Mouse (Mus musculus) layer of hippocampus, adult 9-10 months (tissue): ENCODE measurements around the gene Rhcg.

Experiments
- DNase-seq: peaks from one replicate; pipeline ENCODE4 v3.0.0; 2022; ENCODE audit warnings: low spot score

Gene Rhcg

DNA sequence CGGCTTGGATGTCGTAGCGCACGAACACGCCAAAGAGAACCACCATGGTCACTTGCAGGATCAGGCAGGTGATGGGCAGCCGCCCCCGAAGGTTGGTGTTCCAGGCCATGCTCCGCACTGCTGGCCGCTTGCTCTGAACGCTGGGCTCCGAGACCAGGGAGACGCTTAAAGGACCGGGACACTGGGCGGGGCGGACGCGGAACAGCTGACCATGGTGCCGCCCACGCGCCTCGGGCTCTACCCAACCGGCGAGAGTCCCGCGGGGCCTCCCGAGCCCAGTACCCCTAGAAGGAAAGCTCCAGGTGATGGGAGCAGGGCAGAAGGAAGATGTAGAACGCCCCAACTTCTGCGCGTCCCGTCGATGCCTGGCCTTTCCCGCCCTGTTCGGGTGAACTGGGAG is at the start of gene Rhcg:
TSS of gene Rhcg (minus strand) at position 240 of the 400 bp plus-strand sequence.
- DNase-seq = no peak

DNA sequence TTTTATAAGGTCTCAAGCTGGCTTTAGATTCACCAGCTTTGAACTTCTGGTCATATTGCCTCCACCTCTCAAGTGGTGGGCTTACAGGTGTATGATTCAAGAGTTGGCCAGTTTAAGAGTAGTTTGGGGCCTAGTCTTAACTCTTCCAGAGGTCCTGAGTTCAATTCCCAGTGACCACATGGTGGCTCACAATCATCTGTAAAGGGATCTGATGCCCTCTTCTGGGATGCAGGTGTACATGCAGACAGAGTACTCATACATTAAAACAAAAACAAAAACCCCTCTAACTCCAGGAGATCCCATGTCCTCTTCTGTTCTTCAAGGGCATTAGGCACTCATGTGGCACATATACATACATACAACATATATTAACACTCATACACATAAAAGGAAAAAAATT is 49.2 kb upstream of the Rhcg start:
- no peak for DNase-seq

DNA sequence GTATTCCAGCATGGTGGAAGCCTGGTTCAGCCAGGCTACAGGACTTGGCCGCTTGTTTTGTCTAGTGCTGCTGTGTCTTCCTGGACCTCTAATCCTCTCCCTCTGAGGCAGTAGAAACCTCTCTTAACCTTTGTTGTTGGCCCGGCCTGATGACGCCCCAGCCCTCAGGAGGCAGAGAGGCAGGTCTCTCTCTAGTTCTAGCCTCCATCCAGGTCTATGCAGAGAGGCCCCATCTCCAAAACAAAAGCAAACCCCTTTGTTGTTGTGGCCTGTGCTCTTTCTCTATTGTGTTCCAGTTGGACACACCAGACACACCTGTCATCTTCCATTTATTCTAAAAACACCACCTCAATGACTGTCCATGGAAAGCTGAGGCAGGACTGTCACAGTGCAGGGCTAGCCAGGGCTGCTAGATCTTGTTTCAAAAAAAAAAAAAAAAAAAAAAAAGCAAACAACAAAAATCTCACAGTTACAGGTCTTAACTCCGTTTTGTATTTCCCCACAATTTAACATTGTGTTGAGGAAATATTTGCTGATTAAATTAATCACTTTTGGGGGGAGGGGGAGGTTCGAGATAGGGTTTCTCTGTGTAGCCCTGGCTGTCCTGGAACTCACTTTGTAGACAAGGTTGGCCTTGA is 43.9 kb upstream of the Rhcg start:
- DNase-seq = no peak

DNA sequence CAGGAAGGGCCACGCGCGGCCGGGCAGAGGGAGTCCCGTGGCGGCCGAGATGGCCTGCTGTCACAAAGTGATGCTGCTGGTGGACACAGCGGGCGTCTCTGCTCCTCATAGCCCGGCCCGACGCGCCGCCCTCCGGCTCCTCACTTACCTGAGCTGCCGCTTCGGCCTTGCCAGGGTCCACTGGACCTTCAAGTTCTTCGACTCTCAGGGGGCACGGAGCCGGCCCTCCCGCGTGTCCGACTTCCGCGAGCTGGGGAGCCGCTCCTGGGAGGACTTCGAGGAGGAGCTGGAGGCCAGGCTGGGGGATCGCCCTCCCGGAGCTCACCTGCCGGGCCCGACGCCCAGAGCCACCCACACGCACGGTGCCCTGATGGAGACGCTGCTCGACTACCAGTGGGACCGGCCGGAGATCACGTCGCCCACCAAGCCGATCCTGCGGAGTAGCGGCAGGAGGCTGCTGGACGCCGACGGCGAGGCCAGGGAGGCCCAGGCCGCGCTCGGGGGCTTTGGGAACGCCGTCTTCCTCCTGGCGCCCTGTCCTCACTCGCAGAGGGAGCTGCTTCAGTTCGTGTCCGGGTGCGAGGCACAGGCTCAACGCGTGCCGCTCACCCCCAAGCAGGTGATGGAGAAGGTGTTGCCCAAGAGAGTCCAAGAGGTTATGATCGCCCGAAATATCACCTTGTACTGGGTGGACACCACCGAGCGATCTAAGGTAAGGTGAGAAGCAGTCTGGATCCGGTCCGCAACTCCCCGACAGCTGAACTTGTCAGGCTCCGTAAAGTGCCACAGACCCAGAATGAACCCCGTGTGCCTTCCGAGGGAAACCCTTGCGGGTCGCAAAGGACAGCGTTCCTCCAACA is 43.1 kb upstream of the Rhcg start:
- no peak for DNase-seq

DNA sequence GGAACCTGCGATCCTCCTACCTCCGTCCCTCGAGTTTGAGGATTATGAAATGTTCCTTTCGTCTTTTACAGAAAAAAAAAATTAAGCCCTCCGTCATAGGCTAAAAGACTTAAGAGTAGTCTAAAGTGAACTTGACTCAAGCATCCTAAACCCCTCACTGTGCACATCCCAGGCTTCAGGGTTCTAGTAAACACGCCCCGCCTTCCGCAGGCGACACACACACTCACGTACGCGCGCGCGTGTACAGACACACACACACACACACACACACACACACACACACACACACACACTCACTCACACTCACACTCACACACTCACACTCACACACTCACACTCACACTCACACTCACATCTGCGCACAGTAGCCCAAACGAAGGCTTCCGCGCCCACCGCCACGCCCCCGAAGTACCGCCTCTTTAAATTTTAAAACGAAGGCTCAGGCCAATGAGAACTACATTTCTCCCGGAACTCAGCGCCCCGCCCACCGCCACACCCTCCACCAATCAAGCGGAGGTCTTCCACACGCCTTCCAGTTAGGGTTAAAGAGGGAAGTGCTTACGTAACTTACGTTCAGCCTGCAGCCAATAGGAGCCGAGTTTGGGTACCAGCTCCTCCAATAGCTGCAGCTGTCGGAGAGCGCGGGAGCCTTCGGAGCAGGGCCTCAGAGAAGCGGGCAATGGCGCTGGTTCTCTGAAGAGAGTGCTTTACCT is 42.3 kb upstream of the Rhcg start, which contains the start of gene Ticrr:
TSS of gene Ticrr (plus strand) at position 619 of the 713 bp plus-strand sequence.
- peak; percentile 88 for DNase-seq

DNA sequence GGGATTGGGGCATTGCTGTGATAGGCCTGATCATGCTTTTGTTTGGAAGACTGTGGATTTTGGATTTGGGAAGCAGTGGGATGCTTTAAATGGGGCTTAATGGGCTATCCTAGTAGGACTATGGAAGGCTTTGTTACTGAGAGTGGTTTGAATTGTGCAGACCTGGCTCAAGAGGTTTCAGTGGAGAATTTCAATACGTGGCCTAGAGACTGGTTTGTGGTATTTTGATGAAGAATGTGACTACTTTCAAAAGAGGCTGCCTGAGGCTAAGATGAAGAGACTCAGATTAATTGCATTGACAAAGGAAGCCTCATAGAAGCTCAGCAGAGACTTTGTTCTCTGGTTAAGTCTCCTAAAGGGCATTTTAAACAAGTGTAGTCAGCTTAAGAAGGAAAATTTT is 37.1 kb upstream of the Rhcg start:
- no peak for DNase-seq

DNA sequence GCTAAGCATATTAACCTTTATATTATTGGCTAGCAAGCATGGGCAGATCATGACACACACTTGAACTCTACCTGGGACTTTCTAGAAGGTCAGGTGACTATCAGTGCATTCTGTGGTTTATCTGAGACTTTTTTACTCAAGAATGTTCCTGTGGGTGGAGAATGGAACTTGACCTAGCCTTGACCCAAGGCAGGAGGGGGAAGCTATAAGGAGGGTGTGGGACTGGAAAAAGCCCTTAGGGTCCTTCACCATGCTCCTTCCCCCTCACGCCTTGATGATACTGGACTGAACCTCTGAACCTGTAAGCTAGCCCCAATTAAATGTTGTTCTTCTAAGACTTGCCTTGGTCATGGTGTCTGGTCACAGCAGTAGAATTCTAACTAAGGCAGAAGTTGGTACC is 36.7 kb upstream of the Rhcg start:
- DNase-seq = no peak

DNA sequence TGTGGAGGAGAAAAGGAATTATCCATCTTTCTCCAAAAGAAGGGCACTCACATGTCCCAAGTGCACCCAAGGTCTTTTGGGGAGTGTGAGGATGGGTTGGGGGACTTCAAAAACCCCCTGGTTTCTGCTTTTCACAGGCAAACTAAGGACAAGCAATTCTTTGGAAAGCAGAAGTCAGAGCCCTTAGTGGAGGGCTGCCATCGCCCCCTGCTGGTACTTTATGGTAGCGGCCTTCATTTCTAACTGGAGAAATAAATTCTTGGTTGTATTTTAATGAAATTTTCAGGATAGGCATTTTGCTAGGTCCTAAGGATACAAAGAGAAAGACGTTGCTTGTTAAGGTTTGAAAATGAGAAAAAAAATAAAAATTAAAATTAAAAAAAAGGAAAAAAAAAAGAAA is 31.5 kb upstream of the Rhcg start:
- DNase-seq = peak; percentile 40

DNA sequence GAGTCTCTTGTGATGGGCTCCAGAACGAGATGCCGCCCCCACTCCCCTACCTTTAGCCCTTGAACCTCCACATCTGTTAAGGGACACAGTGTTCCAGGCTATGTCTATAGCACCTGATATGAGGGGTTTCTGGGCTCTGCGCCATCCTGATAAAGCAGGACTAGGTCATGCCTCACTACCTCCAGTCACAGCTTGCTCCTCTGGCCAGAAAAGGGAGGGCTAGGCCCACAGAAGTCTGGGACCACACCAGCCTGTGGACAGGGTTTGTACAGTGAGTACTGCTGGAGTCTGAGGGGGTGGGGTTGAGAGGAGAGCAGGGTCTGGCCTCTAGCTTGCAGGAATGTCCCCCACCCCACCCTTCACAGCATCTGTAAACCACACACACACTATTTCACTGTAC is 29.8 kb upstream of the Rhcg start:
- no peak for DNase-seq

DNA sequence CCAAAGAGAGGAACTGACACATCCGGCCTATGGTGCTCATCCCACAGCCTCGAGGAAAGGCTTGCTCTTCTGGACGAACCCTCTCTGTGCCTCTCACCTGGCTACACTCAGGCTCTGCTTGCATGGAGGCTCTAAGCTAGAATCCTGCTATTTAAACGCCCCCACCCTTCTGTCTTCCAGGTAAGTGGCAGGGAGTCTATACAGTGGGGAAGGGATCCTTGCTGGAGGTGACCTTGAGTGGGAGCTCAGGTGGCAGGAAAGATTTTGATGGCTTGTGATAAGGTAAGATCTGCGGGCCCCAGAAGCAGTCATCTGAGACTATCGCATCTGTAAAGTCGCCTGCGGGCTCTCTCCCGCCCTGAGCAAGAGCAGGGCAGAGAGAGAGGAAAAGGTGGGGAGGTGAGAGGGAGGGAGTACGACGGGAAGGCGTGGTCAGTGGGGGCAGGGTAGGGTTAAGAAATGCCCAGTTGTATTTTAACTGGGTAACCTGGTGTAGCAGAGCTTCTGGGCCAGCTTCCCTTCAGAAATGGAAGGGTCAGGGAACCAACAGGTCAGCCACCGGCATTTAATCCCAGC is 14.4 kb upstream of the Rhcg start:
- DNase-seq = no peak

DNA sequence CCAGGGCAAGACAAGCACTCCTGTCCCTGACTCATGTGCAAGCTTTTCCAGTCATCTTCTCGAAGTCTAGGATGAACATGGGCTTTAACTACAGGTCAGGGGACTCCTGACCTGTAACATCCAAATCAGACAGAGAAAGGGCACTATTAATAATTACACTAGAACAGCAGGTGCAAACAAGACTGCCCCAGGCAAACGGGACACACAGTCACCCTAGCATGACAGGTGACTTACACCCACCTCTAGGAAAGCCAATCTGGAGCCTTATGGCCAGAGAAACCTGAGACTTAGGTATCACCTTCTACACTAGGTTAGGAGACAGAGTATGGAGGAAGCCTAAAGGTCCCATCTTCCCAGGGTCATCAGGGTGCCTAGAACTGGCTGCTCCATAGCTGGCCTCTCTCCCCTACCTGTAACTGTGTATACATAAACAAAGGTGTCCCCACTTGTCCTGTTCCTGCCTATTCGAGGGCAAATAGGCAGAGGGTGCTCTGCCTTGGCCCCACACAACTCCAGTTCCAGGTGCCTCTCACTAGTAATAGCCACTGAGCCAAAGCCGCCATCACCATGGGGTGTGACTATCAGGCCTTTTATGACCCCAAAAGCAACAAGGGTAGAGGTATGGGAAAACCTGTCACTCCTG is 10.9 kb upstream of the Rhcg start:
- DNase-seq = no peak

DNA sequence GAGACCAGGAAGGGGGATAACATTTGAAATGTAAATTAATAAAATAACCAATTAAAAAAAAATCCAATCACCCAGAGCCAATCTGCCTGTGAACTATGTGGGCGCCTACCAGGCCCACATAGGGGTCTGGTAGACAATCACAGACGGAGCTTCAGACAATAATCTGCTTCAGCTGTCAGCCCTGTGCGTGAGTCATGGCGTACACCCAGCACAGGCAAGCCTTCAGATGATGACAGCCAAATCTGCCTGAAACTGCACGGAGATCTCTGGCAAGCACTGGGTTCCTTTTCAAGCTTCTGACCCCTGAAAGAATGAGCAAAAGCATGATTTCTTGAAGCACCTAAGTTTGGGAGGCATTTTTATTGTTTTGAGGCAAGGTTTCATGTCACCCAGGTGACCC is 8.7 kb upstream of the Rhcg start:
- DNase-seq = no peak

DNA sequence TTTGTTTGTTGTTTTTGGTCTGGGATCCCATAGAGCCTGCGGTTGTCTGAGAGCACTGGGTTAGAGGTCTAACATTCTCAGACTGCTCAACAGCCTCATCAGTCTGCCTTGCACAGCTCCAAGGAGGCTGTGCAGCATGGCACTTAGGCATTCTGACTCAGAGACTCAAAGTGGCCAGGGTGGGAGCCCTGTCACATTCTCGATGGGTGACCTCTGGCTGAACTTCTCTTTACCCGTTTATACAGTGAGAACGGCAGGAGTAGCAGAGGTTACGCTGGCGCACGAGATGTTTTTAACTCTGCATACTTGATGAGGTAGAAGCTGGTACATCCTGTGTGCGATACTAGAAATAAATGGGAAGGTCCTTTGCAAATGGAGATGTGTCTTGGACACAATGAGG is 5.6 kb upstream of the Rhcg start:
- DNase-seq = no peak

DNA sequence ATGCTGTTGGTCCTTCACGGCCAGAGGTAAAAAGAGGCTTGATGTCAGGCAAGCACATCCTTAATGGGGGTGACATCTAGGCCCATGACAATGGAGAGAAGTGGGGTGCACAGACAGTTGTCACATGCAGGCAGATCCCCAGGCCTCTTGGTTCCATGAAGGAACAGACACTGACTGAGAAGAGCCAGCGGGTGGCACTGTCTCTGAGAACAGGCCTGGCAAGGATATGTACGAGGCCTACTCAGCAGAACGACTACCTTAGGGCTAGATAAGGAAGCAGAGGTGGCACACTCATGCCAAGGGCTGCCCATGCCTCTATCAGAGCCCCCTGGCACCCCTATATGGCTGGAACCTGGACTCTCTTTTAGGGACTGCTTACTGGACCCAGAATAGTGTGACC is 2.0 kb upstream of the Rhcg start:
- DNase-seq = no peak

DNA sequence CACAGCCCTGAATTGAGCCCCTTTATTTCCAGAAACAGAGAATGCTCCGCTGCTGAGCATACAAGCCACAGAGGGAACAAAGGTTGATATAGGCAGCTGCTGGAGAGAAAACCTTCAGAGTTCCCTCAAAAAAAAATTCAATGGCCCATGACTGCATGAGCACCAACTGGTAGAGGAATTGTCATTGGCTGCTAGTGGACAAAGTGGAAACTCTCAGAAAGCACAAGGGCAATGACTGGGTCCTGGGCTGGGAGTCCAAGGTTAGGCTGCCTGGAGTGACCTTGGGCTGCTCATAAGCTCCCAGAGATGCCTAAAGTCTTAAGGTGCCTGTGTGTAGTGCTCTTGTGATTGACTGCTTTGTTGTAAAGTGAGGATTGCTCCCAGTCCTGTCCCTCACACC is 1.5 kb downstream of the Rhcg start:
- no peak for DNase-seq

DNA sequence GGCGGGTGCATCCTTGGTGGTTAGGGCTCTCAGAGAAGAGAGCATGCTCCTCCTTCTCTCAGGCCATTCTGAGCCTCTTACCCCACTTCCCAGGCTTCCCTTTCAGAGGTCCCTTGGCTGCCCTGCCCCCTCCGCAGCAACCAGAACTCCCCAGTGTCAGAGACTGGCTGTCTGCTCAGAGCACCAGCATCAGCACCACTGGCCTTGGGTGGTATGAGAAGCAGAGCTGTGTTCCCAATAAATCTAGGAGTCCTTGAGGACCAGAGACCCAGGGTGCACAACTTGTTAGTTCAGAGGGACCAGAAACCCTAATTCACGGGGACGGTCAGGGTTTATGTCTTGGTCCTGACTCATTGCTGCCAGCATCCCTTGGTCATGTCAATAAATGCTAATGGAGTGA is 2.4 kb downstream of the Rhcg start:
- no peak for DNase-seq

DNA sequence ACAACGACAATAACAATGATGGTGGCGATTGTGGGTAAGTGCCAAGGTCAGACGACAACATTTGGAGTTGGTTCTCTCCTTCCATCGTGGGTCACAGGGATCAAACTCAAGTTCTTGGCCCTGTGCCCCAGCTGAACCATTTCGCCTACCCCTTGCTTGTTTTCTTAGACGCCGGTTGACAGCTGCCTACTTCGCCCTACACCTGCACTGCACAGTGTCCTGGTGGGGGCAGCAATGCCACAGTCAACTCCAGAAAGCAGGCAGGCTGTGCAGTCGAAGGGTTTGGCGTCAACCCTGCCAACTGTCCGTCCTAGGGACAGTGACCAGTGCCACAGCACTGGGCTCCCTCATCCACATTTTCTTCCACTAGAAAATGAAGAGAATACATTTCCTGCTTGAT is 4.1 kb downstream of the Rhcg start:
- DNase-seq = no peak

DNA sequence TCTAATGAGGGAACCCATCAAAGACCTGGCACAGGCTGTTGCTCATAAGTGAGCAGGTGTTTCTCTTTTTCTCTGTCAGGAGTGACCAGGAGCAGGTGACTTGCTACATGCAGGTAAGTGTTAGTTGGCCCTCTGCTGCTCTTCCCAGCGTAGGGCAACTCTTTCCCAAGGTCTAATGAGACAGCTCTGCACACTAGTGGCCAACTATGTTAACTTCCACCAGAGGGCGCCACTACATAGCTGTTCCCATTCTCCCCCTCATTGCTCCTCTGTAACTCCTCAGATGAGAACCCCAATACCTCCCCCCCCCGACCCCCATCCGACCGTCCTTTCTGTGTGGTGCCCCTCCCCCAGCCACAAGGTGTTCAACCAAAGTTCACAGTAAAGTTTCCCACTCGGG is 4.7 kb downstream of the Rhcg start:
- DNase-seq = no peak

DNA sequence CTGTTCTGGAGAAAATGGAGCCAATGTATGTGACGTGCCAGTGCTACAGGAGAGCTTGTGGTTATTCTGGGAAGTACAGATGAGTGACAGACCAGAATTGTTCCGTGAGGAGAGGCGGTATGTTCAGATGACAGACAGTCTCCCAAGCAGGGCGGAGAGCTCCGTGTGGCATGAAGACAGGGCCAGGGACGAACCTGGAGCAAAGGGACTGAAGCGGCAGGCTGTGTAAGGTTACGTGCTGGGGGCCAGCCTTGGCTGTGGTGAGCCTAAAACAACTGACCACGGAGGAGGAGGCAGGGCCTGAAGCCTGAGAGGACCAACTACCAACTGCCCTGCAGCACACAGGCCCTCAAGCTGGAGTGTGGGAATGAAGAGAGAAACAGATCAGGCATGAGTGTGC is 5.6 kb downstream of the Rhcg start:
- no peak for DNase-seq

DNA sequence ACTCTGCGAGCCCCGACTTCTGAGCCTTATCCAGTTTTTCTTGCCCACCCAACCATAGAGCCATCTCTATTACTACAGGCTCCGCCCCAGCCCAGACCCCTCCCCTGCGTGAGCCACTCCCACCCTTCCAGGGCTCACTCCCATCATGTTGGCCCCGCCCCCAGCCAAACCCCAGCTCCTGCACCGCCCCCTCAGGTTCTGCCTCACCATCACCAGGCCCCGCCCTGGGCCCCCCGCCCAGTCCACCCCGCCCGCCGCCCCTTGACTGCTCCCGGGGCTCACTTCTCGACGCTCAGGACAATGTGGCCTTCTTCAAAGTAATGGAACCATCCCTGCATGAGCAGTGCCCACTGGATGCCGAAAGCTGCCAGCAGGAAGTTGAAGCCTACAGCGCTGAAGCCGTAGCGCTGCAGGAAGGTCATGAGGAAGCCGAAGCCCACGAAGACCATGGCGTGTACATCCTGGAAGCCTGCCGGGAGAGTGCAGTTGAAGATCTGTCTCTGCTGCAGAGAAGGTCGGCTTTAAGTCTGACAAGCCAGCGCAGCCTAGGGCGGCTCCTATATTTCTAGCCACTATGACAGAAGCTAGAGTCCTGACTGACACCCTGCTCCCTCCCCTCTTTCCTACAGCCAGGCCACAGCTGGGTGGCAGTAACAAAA is 10.1 kb downstream of the Rhcg start:
- no peak for DNase-seq

DNA sequence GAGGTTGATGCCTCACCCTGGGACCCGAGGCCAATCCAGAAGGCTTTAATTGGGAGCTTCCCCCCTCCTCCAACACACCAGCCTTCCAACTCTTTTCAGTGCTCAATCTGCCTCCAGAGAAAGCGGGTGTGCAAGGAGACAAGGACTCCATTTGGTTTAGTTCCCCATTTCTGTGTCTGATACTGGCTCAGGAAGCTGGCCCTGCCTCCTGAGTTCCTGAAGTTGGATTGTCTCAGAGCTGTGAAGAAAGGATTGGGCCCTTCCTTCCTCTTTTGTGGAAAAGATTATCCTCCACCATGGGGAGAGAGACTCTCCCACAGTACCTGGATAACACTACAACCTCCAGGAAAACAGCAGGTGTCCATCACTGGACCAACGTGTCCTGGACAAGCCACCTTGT is 10.7 kb downstream of the Rhcg start:
- no peak for DNase-seq

DNA sequence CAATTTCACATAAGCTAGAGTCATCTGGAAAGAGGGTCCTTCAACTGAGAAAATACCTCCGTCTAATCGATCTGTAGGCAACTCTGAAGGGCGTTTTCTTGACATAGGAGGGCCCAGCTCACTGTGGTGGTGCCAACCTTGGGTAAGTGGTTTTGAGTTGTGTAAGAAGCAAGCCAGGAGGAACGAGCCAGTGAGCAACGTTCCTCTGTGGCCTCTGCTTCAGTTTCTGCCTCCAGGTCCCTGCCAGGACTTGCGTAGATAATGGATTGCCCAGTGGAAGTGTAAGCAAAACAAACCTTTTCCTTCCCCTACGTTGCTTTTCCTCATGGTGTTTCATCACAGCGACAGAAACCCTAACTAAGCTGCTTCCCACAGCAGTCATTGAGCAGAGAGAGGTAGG is 15.5 kb downstream of the Rhcg start:
- DNase-seq = no peak
